Mouse (Mus musculus): ENCODE data around the gene Arpc1a. TPM values are rescaled to one million over a fixed set of nuclear protein-coding genes. Genes with fewer than 3 reads are reported as not detected.
"Not testable (repeated sequence)": the region's sequence is repeated elsewhere in the genome, so short reads cannot be mapped to it uniquely, and the experiment has no call there.

Gene Arpc1a
- polyA plus RNA-seq, 1 experiment = 221 TPM

DNA sequence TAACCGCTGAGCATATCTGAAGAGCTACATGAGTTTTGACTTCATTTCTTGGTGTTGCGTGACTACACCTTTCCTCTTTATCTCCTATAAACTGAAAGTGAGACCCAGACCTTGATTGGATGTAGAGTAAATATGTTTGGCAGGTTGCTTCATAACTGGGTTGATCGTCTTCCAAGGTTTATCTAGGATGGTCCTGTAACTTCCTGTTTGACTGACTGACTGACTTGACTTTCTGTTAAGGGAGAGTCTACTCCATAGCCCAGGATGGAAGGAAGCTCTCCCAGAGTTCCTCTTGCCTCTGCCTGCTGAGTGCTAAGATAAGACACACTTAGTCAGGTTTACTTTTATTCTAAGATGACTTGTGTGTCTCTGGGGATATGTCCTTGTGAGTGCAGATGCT is 6.2 kb downstream of the Arpc1a start:
- TF ChIP-seq CTCF (IDR thresholded peaks at IDR 0.05; ENCODE audit: borderline replicate concordance, insufficient read depth, low read depth, low read length) = no peak
- TF ChIP-seq POLR2A (IDR thresholded peaks at IDR 0.05; ENCODE audit: borderline replicate concordance, insufficient read depth, low read length) = no peak
- 85% methylated on average over 3 of the region's 3 CpGs for WGBS
- Histone ChIP-seq H3K27me3 (ENCODE audit: control insufficient read depth, insufficient read depth, low read length) (no peaks in the 10 kb centered on the region), H3K27ac (ENCODE audit: insufficient read depth, low read length) (no peak overlapping the region), H3K4me3 (replicated peaks; ENCODE audit: insufficient read depth, low read depth, low read length) (no peak overlapping the region), H3K4me1 (ENCODE audit: control insufficient read depth, insufficient read depth, low read length) (peaks cover 3% of the 10 kb centered on the region; the same call in 1 of the 2 replicates)
- DNase-seq = no peak

DNA sequence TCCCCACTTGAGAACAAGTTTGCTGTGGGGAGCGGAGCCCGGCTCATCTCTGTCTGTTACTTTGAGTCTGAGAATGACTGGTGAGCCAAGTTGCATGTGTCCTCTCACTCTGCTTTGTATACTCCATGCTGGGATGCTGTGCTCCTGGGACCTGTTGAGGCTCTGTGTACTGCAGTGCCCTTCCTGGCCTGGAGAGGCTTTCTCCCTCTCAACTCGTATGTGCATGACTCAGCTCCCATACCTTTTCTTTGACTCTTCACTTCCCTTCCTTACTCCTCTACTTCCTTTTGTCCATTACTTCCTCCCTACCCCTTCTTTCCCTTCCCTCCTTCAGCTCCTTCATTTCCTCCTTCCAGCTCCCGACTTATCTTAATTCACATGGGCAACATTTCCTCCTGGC is 12.6 kb downstream of the Arpc1a start:
- no peaks in the 10 kb centered on the region for H3K4me1 ChIP-seq (ENCODE audit: control insufficient read depth, insufficient read depth, low read length)
- H3K4me3 ChIP-seq (replicated peaks; ENCODE audit: insufficient read depth, low read depth, low read length) = no peak overlapping the region
- H3K27me3 ChIP-seq (ENCODE audit: control insufficient read depth, insufficient read depth, low read length) = no peaks in the 10 kb centered on the region
- TF ChIP-seq POLR2A (IDR thresholded peaks at IDR 0.05; ENCODE audit: borderline replicate concordance, insufficient read depth, low read length) (no peak), CTCF (IDR thresholded peaks at IDR 0.05; ENCODE audit: borderline replicate concordance, insufficient read depth, low read depth, low read length) (no peak)
- no peak for DNase-seq
- H3K27ac ChIP-seq (ENCODE audit: insufficient read depth, low read length) = no peak overlapping the region
- 88% methylated on average over 4 of the region's 4 CpGs for WGBS

DNA sequence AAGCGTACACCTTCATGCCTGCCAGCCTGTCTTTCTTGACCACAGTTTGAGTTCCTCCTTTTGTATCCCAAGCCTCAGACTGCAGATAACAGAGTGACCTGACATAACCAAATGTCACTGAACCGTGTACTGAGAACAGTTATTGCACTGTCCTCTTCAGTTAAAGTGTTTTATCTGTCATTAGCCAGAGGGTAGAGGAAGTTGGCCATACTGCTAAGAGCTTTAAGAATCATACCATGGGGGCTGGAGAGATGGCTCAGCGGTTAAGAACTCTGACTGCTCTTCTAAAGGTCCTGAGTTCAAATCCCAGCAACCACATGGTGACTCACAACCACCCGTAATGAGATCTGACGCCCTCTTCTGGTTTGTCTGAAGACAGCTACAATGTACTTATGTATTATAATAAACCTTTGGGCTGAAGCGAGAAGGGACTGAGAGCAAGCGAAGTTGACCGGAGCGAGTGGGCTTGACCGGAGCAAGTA is 14.8 kb downstream of the Arpc1a start:
- Histone ChIP-seq H3K4me3 (replicated peaks; ENCODE audit: insufficient read depth, low read depth, low read length) (no peak overlapping the region), H3K27me3 (ENCODE audit: control insufficient read depth, insufficient read depth, low read length) (no peaks in the 10 kb centered on the region)
- 94% methylated on average over 10 of the region's 10 CpGs for WGBS

DNA sequence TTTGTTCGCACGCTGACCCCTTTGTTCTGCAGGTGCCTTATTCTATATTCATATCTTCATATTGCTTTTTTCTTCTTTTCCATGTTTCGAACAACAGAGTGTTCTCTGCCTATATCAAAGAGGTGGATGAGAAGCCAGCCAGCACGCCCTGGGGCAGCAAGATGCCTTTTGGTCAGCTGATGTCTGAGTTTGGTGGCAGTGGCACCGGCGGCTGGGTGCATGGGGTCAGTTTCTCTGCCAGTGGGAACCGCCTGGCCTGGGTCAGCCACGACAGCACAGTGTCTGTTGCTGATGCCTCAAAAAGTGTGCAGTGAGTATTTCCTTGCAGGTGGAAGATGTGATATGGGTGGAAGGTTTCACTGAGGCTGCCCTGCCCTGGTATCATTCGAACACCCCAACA is 17.3 kb downstream of the Arpc1a start:
- H3K27ac ChIP-seq (ENCODE audit: insufficient read depth, low read length) = no peak overlapping the region
- DNase-seq = no peak
- WGBS = 93% methylated on average over 9 of the region's 9 CpGs
- H3K4me1 ChIP-seq (ENCODE audit: control insufficient read depth, insufficient read depth, low read length) = no peaks in the 10 kb centered on the region
- no peaks in the 10 kb centered on the region for H3K27me3 ChIP-seq (ENCODE audit: control insufficient read depth, insufficient read depth, low read length)
- H3K4me3 ChIP-seq (replicated peaks; ENCODE audit: insufficient read depth, low read depth, low read length) = no peak overlapping the region
- TF ChIP-seq CTCF (IDR thresholded peaks at IDR 0.05; ENCODE audit: borderline replicate concordance, insufficient read depth, low read depth, low read length) (no peak), POLR2A (IDR thresholded peaks at IDR 0.05; ENCODE audit: borderline replicate concordance, insufficient read depth, low read length) (no peak)

More for the DNA sequence above, 14.8 kb downstream of the Arpc1a start:
- no peak for TF ChIP-seq CTCF (IDR thresholded peaks at IDR 0.05; ENCODE audit: borderline replicate concordance, insufficient read depth, low read depth, low read length)
- no peak for TF ChIP-seq POLR2A (IDR thresholded peaks at IDR 0.05; ENCODE audit: borderline replicate concordance, insufficient read depth, low read length)
- DNase-seq = no peak
- no peak overlapping the region for H3K27ac ChIP-seq (ENCODE audit: insufficient read depth, low read length)
- no peaks in the 10 kb centered on the region for H3K4me1 ChIP-seq (ENCODE audit: control insufficient read depth, insufficient read depth, low read length)

DNA sequence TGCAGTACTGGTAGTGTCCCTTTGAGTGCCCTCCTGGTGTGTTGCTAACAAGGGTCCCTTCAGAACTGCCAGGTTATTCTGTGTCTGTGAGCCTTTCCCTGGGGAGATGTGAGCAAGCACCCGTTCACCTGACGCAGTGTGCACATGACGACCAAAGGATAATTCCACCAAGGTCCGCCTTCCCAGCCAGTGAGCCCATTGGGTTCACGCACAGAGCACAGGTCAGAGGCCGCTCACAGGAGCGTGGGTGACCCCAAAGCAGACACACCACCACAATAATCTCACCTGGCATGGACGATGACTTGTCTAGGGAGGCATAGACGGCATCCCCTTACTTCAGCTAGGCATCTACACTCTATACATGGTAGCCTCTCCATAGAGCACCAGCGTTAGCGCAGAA is 17.8 kb downstream of the Arpc1a start:
- H3K27me3 ChIP-seq (ENCODE audit: control insufficient read depth, insufficient read depth, low read length); DNase-seq; H3K4me1 ChIP-seq (ENCODE audit: control insufficient read depth, insufficient read depth, low read length); H3K27ac ChIP-seq (ENCODE audit: insufficient read depth, low read length); H3K4me3 ChIP-seq (replicated peaks; ENCODE audit: insufficient read depth, low read depth, low read length): not testable (repeated sequence)
- 96% methylated on average over 11 of the region's 11 CpGs for WGBS

DNA sequence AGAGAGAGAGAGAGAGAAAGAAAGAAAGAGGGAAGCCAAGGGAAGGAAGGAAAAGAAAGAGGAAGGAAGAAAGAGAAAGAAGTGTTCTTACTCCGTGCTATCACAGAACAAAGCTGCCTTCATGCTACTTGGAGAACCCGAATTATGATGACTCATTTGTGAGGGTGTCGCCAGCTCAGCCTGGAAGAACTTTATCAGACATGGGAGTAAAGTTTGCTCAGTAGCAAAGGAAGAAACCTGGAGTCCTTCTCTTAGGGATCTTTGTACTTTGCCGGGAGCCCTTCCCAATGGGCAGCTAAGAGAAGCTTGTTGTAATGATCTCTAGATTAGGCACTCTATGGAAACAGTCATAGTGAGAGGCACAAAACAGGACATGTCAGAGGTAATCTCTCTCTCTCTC is 19.1 kb downstream of the Arpc1a start:
- WGBS = 93% methylated on average over 4 of the region's 4 CpGs
- DNase-seq = no peak
- Histone ChIP-seq H3K4me3 (replicated peaks; ENCODE audit: insufficient read depth, low read depth, low read length) (no peak overlapping the region), H3K27ac (ENCODE audit: insufficient read depth, low read length) (no peak overlapping the region), H3K27me3 (ENCODE audit: control insufficient read depth, insufficient read depth, low read length) (no peaks in the 10 kb centered on the region), H3K4me1 (ENCODE audit: control insufficient read depth, insufficient read depth, low read length) (no peaks in the 10 kb centered on the region)
- TF ChIP-seq CTCF (IDR thresholded peaks at IDR 0.05; ENCODE audit: borderline replicate concordance, insufficient read depth, low read depth, low read length) = no peak
- no peak for TF ChIP-seq POLR2A (IDR thresholded peaks at IDR 0.05; ENCODE audit: borderline replicate concordance, insufficient read depth, low read length)

DNA sequence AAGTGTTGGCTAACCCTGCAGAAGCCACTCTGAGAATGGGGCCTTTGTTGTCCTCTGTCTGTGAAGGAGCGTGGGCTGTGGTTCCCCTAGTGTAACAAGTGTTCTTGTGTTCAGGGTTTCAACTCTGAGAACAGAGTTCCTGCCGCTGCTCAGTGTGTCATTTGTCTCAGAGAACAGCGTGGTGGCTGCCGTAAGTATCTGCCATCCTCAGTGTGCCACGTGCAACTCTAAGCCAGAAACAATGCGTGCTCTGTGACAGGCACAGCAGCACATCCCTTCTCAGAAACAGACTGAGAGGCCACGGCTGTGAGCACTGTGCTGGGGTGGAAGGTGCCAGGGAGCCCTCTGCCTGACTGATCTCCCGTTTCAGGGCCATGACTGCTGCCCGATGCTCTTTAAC is 20.7 kb downstream of the Arpc1a start:
- 74% methylated on average over 9 of the region's 9 CpGs for WGBS
- H3K4me3 ChIP-seq (replicated peaks; ENCODE audit: insufficient read depth, low read depth, low read length) = no peak overlapping the region
- H3K27ac ChIP-seq (ENCODE audit: insufficient read depth, low read length) = 0 out of 2 replicates have a peak overlapping the region, but pooled peaks have one; percentile 22
- no peaks in the 10 kb centered on the region for H3K27me3 ChIP-seq (ENCODE audit: control insufficient read depth, insufficient read depth, low read length)
- peak in 1 of 2 experiments; percentile 30 for DNase-seq
- no peaks in the 10 kb centered on the region for H3K4me1 ChIP-seq (ENCODE audit: control insufficient read depth, insufficient read depth, low read length)
- TF ChIP-seq CTCF (IDR thresholded peaks at IDR 0.05; ENCODE audit: borderline replicate concordance, insufficient read depth, low read depth, low read length) (no peak), POLR2A (IDR thresholded peaks at IDR 0.05; ENCODE audit: borderline replicate concordance, insufficient read depth, low read length) (no peak)

DNA sequence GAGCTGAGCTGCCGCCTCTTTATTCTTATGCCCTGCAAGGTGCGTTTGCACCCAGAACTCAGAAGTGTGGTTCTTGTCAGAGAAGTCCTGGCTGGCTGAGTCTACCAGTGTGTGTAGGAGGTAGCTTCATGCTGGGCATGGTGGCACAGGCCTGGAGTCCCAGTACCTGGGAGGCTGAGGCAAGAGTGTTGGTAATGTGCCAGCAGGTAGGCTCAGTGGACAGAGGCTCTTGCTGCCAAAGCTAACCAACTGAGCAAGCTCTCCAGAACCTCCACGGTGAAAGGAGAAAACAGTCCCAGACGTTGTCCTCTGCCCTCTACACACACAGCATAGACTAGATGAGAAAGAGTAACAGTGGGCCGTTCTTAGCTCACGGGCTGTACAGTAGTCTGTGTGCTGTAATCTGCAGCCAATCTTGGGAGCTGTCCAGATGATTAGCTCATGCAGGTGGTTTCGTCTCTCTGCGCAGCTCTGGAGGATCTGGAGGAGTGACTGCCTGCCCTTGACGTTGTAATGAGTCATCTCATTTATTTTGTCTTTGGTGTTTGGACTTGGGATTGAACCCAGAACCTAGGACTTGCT is 22.2 kb downstream of the Arpc1a start:
- DNase-seq = no peak
- TF ChIP-seq CTCF (IDR thresholded peaks at IDR 0.05; ENCODE audit: borderline replicate concordance, insufficient read depth, low read depth, low read length) (no peak), POLR2A (IDR thresholded peaks at IDR 0.05; ENCODE audit: borderline replicate concordance, insufficient read depth, low read length) (no peak)
- H3K4me1 ChIP-seq (ENCODE audit: control insufficient read depth, insufficient read depth, low read length) = no peaks in the 10 kb centered on the region
- 64% methylated on average over 9 of the region's 9 CpGs for WGBS
- H3K27me3 ChIP-seq (ENCODE audit: control insufficient read depth, insufficient read depth, low read length) = no peaks in the 10 kb centered on the region
- no peak overlapping the region for H3K4me3 ChIP-seq (replicated peaks; ENCODE audit: insufficient read depth, low read depth, low read length)
- H3K27ac ChIP-seq (ENCODE audit: insufficient read depth, low read length) = no peak overlapping the region

Data from cerebellum, adult 2 months (tissue).